Mouse (Mus musculus) E14TG2a.4 (cell line): ENCODE measurements around the gene Relt.

Experiments used
- CTCF ChIP-seq: conservative IDR thresholded peaks from 2 replicates; pipeline ENCODE4 v1.5.1; 2014; ENCODE audit warnings: low read length
- POU5F1 ChIP-seq: IDR thresholded peaks from 2 replicates; pipeline ENCODE4 v1.6.1; 2014; ENCODE audit warnings: low read length, borderline replicate concordance

- TF ChIP-seq POU5F1 (no peak), CTCF (no peak)
Measured at GRCm38 (mm10) chr7:100881531-100881930, 18.3 kb upstream of the Relt start.
